Mouse (Mus musculus): ENCODE measurements at regions not wholly inside any gene's neighbourhood (a gene's known extent, or its start where the extent isn't known, plus 50 kb on each side); places are given as distances from the start of the nearest gene placed in this dataset.

DNA sequence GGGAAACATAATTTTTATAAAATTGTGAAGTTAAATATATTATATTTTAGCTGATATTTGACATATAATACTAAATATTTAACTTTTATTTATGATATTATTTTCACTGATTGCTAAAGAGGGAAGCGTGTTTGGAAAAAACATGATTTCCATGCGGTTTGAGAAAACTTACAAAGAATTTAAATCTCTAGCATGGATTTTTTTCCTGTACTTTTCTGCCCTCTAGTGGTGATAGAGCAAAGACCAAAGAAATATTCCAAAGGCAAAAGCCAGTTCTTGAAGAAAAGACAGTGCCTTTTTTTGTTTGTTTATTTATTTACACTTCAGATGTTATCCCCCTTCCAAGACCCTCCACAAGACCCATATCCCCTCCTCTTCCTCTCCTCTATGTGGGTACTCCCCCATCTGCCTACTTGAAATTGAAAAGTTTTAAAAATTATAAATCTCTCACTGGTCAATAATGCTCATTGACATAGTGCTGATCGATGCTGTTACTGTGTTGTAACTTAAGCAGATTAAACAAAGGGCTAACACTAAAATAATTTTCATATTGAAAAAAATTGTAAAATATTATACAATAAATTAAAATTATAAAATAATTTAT, 131.1 kb upstream of the Rgs1 start:
- no peak overlapping the region for H3K4me3 ChIP-seq (replicated peaks)
- H3K27me3 ChIP-seq (replicated peaks) = no peaks in the 10 kb centered on the region
- no peaks in the 10 kb centered on the region; the same call in 1 of the 2 replicates for H3K4me1 ChIP-seq
- no peaks in the 10 kb centered on the region for H3K36me3 ChIP-seq (replicated peaks; ENCODE audit: low read length)
- TF ChIP-seq GATA1 (IDR thresholded peaks at IDR 0.05; ENCODE audit: borderline replicate concordance, low read length) (no peak), FLI1 (IDR thresholded peaks at IDR 0.05; ENCODE audit: low read length) (no peak)
- no peaks in the 10 kb centered on the region for H3K9me3 ChIP-seq

- no peaks in the 10 kb centered on the region for H3K9me3 ChIP-seq
- no peak for TF ChIP-seq GATA1 (IDR thresholded peaks at IDR 0.05; ENCODE audit: borderline replicate concordance, low read length)
- no peak for TF ChIP-seq FLI1 (IDR thresholded peaks at IDR 0.05; ENCODE audit: low read length)
- H3K27me3 ChIP-seq (replicated peaks) = no peaks in the 10 kb centered on the region
- no peak overlapping the region for H3K4me3 ChIP-seq (replicated peaks)
- H3K4me1 ChIP-seq = no peaks in the 10 kb centered on the region
- no peaks in the 10 kb centered on the region for H3K36me3 ChIP-seq (replicated peaks; ENCODE audit: low read length)
These were observed 125.1 kb upstream of the Rgs1 start for GRCm38 (mm10) chr1:144374121-144374520.

DNA sequence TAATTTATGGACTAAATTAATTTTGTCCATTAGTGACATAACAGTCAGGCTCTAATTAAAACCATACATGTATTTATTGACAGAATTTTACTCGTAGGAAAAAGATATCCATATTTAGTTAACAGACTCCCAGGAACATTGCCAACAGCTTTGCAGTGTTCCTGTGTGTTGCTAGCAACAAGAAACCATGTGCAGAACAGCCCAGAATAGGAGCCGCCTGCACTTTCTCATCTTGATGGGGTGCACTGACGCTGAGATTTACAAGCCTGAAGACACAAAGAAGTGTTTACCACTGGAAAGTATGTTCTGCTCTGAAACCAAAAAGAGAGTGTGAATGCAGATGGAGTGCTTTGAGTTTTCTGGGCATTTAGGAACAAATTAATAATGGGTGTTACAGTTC, 118.5 kb upstream of the Rgs1 start:
- Histone ChIP-seq H3K4me3 (replicated peaks) (no peak overlapping the region), H3K36me3 (replicated peaks; ENCODE audit: low read length) (no peaks in the 10 kb centered on the region), H3K27me3 (replicated peaks) (no peaks in the 10 kb centered on the region), H3K9me3 (no peaks in the 10 kb centered on the region), H3K4me1 (no peaks in the 10 kb centered on the region; the same call in 1 of the 2 replicates)
- TF ChIP-seq FLI1 (IDR thresholded peaks at IDR 0.05; ENCODE audit: low read length) (no peak), GATA1 (IDR thresholded peaks at IDR 0.05; ENCODE audit: borderline replicate concordance, low read length) (no peak)

DNA sequence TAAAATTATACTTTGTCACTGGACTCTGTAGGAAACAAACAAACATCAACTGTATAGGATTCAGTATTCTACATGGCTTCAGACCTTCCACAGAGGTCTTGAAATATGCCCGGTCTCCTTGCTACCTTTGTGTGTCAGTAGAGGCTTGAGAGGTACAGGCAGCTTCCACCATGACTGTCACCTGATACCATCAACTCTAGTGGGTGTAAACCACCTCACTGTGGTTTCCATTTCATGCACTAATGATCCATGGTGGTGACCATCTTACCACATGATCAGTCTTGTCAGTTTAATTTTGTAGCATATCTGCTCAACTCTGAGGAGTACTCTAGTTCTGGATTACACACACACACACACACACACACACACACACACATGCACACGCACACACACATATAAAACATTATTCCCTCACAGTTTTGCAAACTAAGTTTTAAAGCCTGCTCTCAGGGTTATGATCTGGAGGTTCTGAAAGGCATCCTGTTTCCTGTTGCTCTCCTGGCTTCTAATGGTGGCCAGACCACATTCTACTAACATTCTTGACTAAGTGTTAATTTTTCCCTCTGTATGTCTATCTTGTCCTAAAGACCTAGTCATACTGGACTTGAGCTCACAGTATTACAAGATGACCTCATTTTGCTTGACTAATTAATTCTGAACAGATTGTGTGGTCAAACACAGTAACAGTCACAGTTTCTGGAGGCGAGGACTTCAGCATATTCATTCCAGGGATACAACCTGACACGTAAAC, 106.7 kb upstream of the Rgs1 start:
- Histone ChIP-seq H3K36me3 (replicated peaks; ENCODE audit: low read length) (no peaks in the 10 kb centered on the region), H3K9me3 (no peaks in the 10 kb centered on the region), H3K27me3 (replicated peaks) (no peaks in the 10 kb centered on the region), H3K4me3 (replicated peaks) (no peak overlapping the region), H3K4me1 (peaks cover 8% of the 10 kb centered on the region)
- TF ChIP-seq GATA1 (IDR thresholded peaks at IDR 0.05; ENCODE audit: borderline replicate concordance, low read length) = no peak
- no peak for TF ChIP-seq FLI1 (IDR thresholded peaks at IDR 0.05; ENCODE audit: low read length)

- no peaks in the 10 kb centered on the region for H3K9me3 ChIP-seq
- no peak overlapping the region for H3K4me3 ChIP-seq (replicated peaks)
- no peaks in the 10 kb centered on the region for H3K27me3 ChIP-seq (replicated peaks)
- H3K36me3 ChIP-seq (replicated peaks; ENCODE audit: low read length) = no peaks in the 10 kb centered on the region
- TF ChIP-seq FLI1 (IDR thresholded peaks at IDR 0.05; ENCODE audit: low read length) = no peak
- no peak for TF ChIP-seq GATA1 (IDR thresholded peaks at IDR 0.05; ENCODE audit: borderline replicate concordance, low read length)
- H3K4me1 ChIP-seq = peaks cover 8% of the 10 kb centered on the region
These were observed 106.0 kb upstream of the Rgs1 start for GRCm38 (mm10) chr1:144355041-144355440.

DNA sequence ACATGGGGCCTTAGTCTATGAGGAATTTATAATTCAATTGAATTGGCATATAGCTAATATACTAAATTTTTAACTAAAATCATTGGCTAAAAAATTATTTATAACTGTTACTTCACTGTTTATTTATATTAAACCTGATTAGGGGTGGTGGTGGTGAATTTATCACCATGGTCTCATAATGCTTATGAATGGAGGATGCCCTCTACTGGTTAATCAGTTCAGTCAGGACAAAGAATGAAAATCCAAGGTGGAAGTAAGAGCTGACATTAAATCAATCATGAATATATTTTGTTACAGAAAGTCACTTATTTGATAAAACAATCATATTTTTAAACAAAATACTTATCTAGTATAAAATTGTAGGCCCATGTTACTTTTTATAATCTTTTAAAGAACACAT, 104.3 kb upstream of the Rgs1 start:
- no peaks in the 10 kb centered on the region for H3K36me3 ChIP-seq (replicated peaks; ENCODE audit: low read length)
- TF ChIP-seq FLI1 (IDR thresholded peaks at IDR 0.05; ENCODE audit: low read length) = no peak
- no peak for TF ChIP-seq GATA1 (IDR thresholded peaks at IDR 0.05; ENCODE audit: borderline replicate concordance, low read length)
- H3K27me3 ChIP-seq (replicated peaks) = no peaks in the 10 kb centered on the region
- no peaks in the 10 kb centered on the region for H3K9me3 ChIP-seq
- H3K4me3 ChIP-seq (replicated peaks) = no peak overlapping the region
- H3K4me1 ChIP-seq = peaks cover 8% of the 10 kb centered on the region

- no peaks in the 10 kb centered on the region for H3K9me3 ChIP-seq
- no peaks in the 10 kb centered on the region for H3K27me3 ChIP-seq (replicated peaks)
- TF ChIP-seq GATA1 (IDR thresholded peaks at IDR 0.05; ENCODE audit: borderline replicate concordance, low read length) = no peak
- no peak for TF ChIP-seq FLI1 (IDR thresholded peaks at IDR 0.05; ENCODE audit: low read length)
- H3K4me1 ChIP-seq = peaks cover 9% of the 10 kb centered on the region; the same call in 1 of the 2 replicates
- no peak overlapping the region for H3K4me3 ChIP-seq (replicated peaks)
- H3K36me3 ChIP-seq (replicated peaks; ENCODE audit: low read length) = no peaks in the 10 kb centered on the region
These were observed 94.8 kb upstream of the Rgs1 start for GRCm38 (mm10) chr1:144343820-144344219.

- no peaks in the 10 kb centered on the region for H3K27me3 ChIP-seq (replicated peaks)
- no peaks in the 10 kb centered on the region for H3K9me3 ChIP-seq
- H3K4me1 ChIP-seq = peaks cover 10% of the 10 kb centered on the region; the same call in 1 of the 2 replicates
- TF ChIP-seq FLI1 (IDR thresholded peaks at IDR 0.05; ENCODE audit: low read length) = no peak
- no peak for TF ChIP-seq GATA1 (IDR thresholded peaks at IDR 0.05; ENCODE audit: borderline replicate concordance, low read length)
- no peak overlapping the region for H3K4me3 ChIP-seq (replicated peaks)
- H3K36me3 ChIP-seq (replicated peaks; ENCODE audit: low read length) = no peaks in the 10 kb centered on the region
These were observed 94.3 kb upstream of the Rgs1 start for GRCm38 (mm10) chr1:144343299-144343698.

GRCm38 (mm10) chr1:144337572-144337971, 88.5 kb upstream of the Rgs1 start:
- no peak overlapping the region for H3K4me3 ChIP-seq (replicated peaks)
- H3K9me3 ChIP-seq = no peaks in the 10 kb centered on the region
- H3K4me1 ChIP-seq = peaks cover 52% of the 10 kb centered on the region
- no peak for TF ChIP-seq FLI1 (IDR thresholded peaks at IDR 0.05; ENCODE audit: low read length)
- no peak for TF ChIP-seq GATA1 (IDR thresholded peaks at IDR 0.05; ENCODE audit: borderline replicate concordance, low read length)
- H3K36me3 ChIP-seq (replicated peaks; ENCODE audit: low read length) = no peaks in the 10 kb centered on the region
- H3K27me3 ChIP-seq (replicated peaks) = no peaks in the 10 kb centered on the region

DNA sequence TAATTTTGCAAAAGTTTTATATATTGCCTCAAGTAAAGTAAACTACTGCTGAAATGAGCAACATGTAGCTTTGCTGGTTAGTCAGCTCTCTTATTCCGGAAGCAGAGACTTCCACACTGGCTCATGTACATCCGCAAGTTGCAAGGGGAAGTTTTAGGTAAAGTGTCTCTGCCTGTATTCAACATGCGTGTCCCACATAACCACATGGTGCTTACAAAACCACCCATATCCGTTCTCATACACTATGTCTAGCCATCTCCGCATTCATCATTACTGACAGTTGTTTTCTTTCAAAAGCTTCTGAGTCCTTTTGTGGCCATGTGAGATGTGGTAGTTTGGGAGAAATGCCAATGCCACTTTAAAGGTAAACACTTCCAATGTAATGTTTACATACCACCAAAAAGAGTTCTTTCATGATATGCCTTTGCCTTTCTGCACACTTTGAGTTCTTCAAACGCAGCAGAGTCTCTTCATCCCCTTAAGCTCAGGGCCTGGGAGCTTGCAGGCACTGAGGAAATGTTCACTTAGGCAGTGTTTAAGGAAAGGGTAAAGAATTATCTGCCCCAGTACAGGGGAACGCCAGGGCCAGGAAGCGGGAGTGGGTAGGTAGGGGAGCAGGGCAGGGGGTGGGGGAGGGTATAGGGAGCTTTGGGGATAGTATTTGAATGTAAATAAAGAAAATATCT, 81.5 kb upstream of the Rgs1 start:
- Histone ChIP-seq H3K4me1 (peaks cover 54% of the 10 kb centered on the region), H3K27me3 (replicated peaks) (no peaks in the 10 kb centered on the region), H3K36me3 (replicated peaks; ENCODE audit: low read length) (no peaks in the 10 kb centered on the region), H3K9me3 (no peaks in the 10 kb centered on the region), H3K4me3 (replicated peaks) (peak overlapping the region; percentile 80)
- TF ChIP-seq GATA1 (IDR thresholded peaks at IDR 0.05; ENCODE audit: borderline replicate concordance, low read length) (no peak), FLI1 (IDR thresholded peaks at IDR 0.05; ENCODE audit: low read length) (0 out of 2 replicates have a peak, but pooled peaks have one; percentile 7)

Measured in megakaryocyte, embryonic 14.5 days (primary cell).